Mouse (Mus musculus) ES-Bruce4 (cell line): ENCODE data around the gene Inpp4b. TPM values are rescaled to one million over a fixed set of nuclear protein-coding genes. Genes with fewer than 3 reads are reported as not detected.

ENCODE experiments used
- H3K27ac ChIP-seq: 2 replicates; pipeline ENCODE4 v1.5.1; 2012; ENCODE audit warnings: low read length, inconsistent platforms; ENCODE audit not compliant: insufficient read depth
- H3K27me3 ChIP-seq: 2 replicates; pipeline ENCODE4 v1.6.1; 2012; ENCODE audit warnings: mild to moderate bottlenecking, low read length, inconsistent platforms; ENCODE audit not compliant: control insufficient read depth, poor library complexity, insufficient read depth, severe bottlenecking
- H3K36me3 ChIP-seq: 2 replicates; pipeline ENCODE4 v1.6.1; 2012; ENCODE audit warnings: inconsistent platforms, mild to moderate bottlenecking, low read length, moderate library complexity; ENCODE audit not compliant: control insufficient read depth, poor library complexity, insufficient read depth, severe bottlenecking
- H3K4me1 ChIP-seq: one replicate; pipeline ENCODE4 v1.8.1; 2011; ENCODE audit warnings: low read length; ENCODE audit not compliant: control insufficient read depth, insufficient read depth
- H3K4me3 ChIP-seq: 2 replicates; pipeline ENCODE4 v1.5.1; 2011; ENCODE audit warnings: low read depth, mild to moderate bottlenecking, low read length
- H3K9ac ChIP-seq: 2 replicates; pipeline ENCODE4 v1.6.1; 2012; ENCODE audit warnings: low read depth, mild to moderate bottlenecking, inconsistent platforms; ENCODE audit not compliant: poor library complexity, severe bottlenecking
- H3K9me3 ChIP-seq: replicated peaks from 2 replicates; pipeline ENCODE4 v1.6.1; 2012; ENCODE audit warnings: mild to moderate bottlenecking, low read length, inconsistent platforms; ENCODE audit not compliant: control insufficient read depth, poor library complexity, insufficient read depth, severe bottlenecking
- CTCF ChIP-seq: IDR thresholded peaks from one replicate; pipeline ENCODE4 v1.8.1; 2011; ENCODE audit warnings: low read depth, low read length
- EP300 ChIP-seq: IDR thresholded peaks from 2 replicates; pipeline ENCODE4 v1.6.1; 2011; ENCODE audit warnings: low read depth, low read length; ENCODE audit not compliant: insufficient read depth
- POLR2A ChIP-seq: IDR thresholded peaks from one replicate; pipeline ENCODE4 v1.8.1; 2011; ENCODE audit warnings: low read length; ENCODE audit not compliant: insufficient read depth
- polyA plus RNA-seq: library from polyadenylated mRNA; stranded (reverse); fragments of >200 nt; gene quantifications from 2 replicates; pipeline ENCODE4 v1.2.4, GENCODE M21; 2011; ENCODE audit warnings: low read depth; ENCODE audit not compliant: missing spikeins, insufficient read depth, insufficient read length

Inpp4b gene
- polyA plus RNA-seq, 1 experiment: not detected

DNA sequence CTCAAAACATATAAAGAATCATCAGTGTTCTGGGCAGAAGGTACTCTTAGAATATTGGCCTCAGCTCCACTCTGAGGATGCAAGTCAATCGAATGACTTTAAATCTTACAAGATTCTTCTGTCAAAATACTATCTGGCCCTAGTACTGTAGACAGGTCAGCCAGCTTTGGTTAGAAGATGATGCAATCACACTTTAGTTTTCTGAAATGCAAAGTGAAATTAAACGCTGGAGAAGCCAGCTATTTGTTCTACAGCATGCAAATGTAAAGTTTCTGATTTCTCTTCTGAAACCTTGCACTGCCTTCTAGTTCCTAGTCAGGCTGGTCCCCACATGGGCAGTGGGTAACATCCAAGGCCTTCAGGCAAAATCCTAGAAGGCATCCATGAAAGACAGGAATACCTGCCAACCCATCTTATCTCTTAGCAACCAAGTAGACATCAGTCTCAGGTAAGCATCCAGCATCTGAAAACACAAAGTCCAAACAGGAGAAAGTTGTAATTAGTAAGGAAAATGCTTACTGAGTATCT lies 2.9 kb downstream of the Inpp4b start:
- Histone ChIP-seq H3K27me3 (peaks cover 3% of the 10 kb centered on the region; the same call in 1 of the 2 replicates), H3K9me3 (no peaks in the 10 kb centered on the region), H3K36me3 (no peaks in the 10 kb centered on the region), H3K27ac (no peak overlapping the region), H3K9ac (no peak overlapping the region), H3K4me1 (no peaks in the 10 kb centered on the region), H3K4me3 (no peak overlapping the region)
- TF ChIP-seq EP300: no peak

DNA sequence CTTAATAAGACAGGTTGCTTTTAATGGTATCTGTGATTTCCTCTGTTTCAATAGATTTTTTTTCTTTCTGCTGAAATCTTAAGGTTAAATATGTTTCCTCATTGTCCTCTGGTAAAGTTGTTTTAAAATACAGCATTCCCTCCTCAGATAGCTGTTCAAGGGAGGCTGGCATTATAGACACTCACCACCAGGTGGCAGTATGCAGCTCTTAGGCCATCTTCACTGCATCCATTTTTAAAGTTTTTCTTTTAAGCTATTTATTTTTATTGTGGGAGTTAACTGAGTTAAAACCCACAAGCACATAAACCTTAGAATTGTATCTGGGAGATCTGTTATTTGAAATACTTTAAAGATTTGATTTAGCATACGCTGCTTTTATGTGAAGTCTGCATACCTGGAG lies 7.1 kb downstream of the Inpp4b start:
- Histone ChIP-seq H3K9ac (no peak overlapping the region), H3K4me1 (no peaks in the 10 kb centered on the region), H3K36me3 (no peaks in the 10 kb centered on the region), H3K9me3 (no peaks in the 10 kb centered on the region), H3K27me3 (no peaks in the 10 kb centered on the region), H3K4me3 (no peak overlapping the region), H3K27ac (no peak overlapping the region)
- no peak for TF ChIP-seq POLR2A
- no peak for TF ChIP-seq CTCF
- TF ChIP-seq EP300: no peak

DNA sequence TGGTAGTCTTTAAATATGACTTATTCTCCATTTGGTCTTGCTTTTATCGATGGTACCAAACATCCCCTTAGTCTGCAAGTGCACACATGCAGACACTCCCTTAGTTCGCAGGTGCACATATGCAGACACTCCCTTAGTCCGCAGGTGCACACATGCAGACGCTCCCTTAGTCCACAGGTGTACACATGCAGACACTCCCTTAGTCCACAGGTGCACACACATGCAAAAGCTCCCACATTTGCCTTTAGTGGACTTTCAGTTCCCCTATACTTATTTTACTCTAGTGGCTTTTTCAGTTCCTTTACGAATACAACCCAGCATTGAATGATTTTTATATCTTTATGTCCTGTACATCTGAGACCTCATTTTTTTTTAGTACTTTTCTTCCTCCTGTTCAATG lies 11.1 kb downstream of the Inpp4b start:
- no peak overlapping the region for H3K4me3 ChIP-seq
- H3K27ac ChIP-seq: no peak overlapping the region
- no peaks in the 10 kb centered on the region; the same call in 1 of the 2 replicates for H3K27me3 ChIP-seq
- no peaks in the 10 kb centered on the region for H3K4me1 ChIP-seq
- H3K9ac ChIP-seq: no peak overlapping the region
- H3K9me3 ChIP-seq: no peaks in the 10 kb centered on the region
- no peaks in the 10 kb centered on the region for H3K36me3 ChIP-seq
- TF ChIP-seq POLR2A (no peak), EP300 (no peak), CTCF (no peak)

DNA sequence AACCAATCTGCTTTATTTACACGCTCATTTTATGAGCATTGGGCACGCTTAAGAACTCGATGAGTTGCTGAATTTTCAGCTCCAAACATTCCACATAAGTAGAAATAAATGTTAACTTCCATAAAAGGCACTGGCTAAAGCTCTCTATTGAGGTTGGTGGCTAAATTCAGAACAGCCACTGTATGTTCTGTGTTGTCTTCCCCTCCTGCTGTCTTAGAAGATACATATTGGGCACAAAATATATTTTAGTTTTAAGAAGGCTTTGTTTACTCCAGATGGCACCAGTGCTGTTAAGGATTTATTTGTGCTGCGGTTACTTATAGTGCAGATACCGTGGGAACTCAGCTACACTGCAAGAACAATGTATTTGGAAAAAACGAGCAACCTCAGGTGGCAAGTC lies 15.8 kb downstream of the Inpp4b start:
- Histone ChIP-seq H3K27me3 (no peaks in the 10 kb centered on the region; the same call in 1 of the 2 replicates), H3K36me3 (no peaks in the 10 kb centered on the region), H3K4me1 (no peaks in the 10 kb centered on the region), H3K9ac (no peak overlapping the region), H3K4me3 (no peak overlapping the region), H3K27ac (no peak overlapping the region), H3K9me3 (no peaks in the 10 kb centered on the region)
- TF ChIP-seq CTCF (no peak), EP300 (no peak), POLR2A (no peak)

DNA sequence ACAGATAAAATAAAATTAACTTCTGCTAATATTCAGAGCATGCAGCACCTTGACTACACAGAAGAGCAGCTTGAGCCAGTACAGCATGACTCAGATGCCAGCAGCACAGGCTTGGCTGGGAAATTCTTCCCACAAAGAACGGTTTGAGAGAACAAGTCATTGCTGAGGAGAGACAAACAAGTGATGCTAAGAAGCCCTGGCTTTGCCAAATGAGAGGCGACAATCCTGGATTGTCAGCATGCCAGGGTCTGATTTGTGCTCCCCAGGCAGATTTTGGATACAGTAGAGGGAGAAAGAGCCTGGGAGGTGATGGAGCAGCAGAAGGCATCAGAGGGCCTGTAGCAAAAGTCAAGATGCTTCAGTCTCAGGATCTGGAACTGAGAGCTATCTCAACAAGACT lies 18.2 kb downstream of the Inpp4b start:
- Histone ChIP-seq H3K9ac (no peak overlapping the region), H3K9me3 (no peaks in the 10 kb centered on the region), H3K36me3 (no peaks in the 10 kb centered on the region), H3K4me1 (no peaks in the 10 kb centered on the region), H3K27me3 (no peaks in the 10 kb centered on the region; the same call in 1 of the 2 replicates), H3K4me3 (no peak overlapping the region), H3K27ac (no peak overlapping the region)
- TF ChIP-seq EP300 (no peak), CTCF (no peak), POLR2A (no peak)

DNA sequence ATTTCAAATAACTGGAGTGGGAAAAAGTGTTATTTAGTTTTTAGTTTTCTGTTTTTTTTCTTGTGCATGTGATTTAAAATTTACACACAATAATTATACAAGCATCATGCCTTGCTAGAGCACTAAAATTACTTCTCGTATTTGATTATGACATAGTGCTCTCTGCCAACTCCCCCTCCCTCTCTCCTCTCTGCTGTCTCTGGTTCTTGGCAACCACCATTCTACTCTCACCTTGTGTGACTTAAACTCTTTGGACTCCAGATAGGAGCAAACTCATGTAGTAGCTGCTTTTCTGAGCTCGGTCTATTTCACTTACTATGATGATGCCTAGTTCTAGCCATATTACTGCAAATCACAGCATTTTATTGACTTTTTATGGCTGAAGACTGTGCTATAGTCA lies 18.8 kb downstream of the Inpp4b start:
- no peak overlapping the region for H3K27ac ChIP-seq

More for the DNA sequence above, 18.8 kb downstream of the Inpp4b start:
- no peak overlapping the region for H3K9ac ChIP-seq
- no peaks in the 10 kb centered on the region for H3K36me3 ChIP-seq
- no peaks in the 10 kb centered on the region; the same call in 1 of the 2 replicates for H3K27me3 ChIP-seq
- TF ChIP-seq EP300: no peak
- no peak for TF ChIP-seq CTCF
- no peak for TF ChIP-seq POLR2A
- no peaks in the 10 kb centered on the region for H3K9me3 ChIP-seq
- H3K4me3 ChIP-seq: no peak overlapping the region
- H3K4me1 ChIP-seq: no peaks in the 10 kb centered on the region
